Mouse (Mus musculus) cerebellum, adult 9-11 months (tissue): ENCODE data around the gene Zfp787.
"Not testable (repeated sequence)": the region's sequence is repeated elsewhere in the genome, so short reads cannot be mapped to it uniquely, and the experiment has no call there.

ENCODE experiments used
- DNase-seq: peaks from one replicate; pipeline ENCODE4 v3.0.0; 2022

Gene Zfp787

GRCm38 (mm10) chr7:6155901-6156411 lies at the start of gene Zfp787:
Zfp787 (minus strand) TSS chr7:6155997.
- peak; percentile 98 for DNase-seq

DNA sequence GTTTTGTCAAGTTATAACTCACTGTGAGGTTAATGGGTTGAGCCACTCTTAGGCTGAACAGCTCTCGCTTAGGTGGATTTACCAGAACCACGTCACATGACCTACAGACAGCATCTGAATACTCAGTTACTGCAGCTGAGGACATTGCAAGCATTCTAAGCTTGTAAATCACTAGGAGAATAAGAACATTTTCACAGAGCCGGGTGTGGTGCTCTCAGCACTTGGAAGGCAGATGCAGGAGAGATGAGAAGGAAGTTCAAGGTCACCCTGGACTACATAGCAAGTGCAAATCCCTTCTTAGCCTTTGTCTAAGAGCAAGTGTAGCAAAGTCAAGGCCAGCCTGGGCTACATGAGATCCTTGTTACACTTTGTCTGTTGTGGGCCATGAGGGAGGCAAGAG lies 48.4 kb upstream of the Zfp787 start:
- no peak for DNase-seq

DNA sequence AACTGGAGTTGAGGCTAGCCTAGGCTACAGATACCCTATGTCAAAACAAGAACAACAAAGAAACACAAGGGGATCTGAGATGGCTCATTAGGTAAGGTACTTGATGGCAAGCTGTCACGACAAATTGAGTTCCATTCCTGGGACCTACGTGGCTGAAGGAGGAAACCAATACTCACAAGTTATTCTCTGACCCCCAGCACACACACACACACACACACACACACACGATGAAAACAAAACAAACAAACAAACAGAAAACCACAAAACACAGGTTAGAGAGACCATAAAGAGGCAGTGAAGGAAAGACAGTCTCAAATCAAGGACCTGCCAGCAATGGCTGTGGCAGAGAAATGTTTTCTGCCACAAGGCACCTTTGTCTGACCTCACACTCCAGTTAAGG lies 41.0 kb upstream of the Zfp787 start, which contains the start of gene Galp:
Gene Galp, plus strand, starts transcription at position 301 of the 400 bp plus-strand sequence.
- no peak for DNase-seq

DNA sequence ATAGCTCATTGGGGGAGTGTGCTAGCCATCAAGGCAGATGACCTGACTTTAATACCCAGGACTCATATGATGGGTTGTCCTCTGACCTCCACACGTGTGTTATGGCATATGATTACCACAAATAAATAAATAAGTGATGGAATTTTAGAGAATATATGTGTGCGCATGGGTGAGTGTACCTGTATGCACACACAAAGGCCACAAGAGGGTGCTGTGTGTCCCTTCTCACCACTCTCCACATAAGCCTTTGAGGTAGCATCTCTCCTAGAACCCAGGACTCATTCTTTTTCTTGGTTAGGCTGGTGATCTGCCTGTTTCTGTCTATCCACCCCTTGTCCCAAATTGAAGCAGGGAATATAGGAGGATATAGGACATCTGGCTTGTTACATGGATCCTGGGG lies 40.0 kb upstream of the Zfp787 start:
- DNase-seq: no peak

DNA sequence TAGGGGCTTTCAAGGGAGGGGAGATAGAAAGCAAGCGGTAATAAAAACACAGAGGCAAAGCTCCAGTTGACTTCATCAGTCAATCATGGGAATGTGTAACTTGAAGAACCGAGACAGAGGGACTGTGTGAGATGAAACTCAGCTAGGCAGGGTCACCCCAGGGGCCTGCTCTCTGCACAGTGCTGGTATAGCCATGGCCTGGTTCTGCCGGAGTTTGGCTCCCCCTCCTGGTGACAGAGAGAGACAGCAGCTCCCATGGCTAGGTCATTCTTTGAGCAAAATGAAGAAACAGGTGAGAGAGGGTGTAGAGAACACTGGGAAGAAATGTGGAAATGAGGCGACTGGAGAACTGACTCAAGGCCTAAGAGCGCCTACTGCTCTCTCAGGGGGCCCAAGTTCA lies 38.3 kb upstream of the Zfp787 start:
- peak; percentile 63 for DNase-seq

- peak; percentile 72 for DNase-seq
Observed at GRCm38 (mm10) chr7:6191376-6191775, 35.6 kb upstream of the Zfp787 start.

GRCm38 (mm10) chr7:6189542-6189941 lies 33.7 kb upstream of the Zfp787 start:
- DNase-seq: peak; percentile 69

DNA sequence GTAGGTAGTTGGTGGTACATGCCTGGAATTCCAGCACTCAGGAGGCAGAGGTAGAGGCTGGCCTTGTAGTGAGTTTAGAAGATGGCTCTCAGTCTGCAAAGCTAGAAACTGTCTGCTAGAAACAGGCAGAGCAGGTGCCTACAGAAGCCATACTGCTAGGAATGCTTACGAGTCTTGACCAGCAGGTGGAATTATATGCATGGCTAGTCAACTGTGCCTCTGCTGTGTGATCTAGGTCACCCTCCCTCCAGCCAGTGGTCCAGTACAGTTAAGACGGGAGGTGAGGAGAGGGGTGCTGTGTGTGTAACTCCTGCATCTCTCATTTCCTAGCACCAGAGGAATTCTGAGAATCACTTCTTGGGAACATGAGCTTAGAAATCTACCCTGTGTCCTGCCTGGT lies 31.0 kb upstream of the Zfp787 start:
- DNase-seq: peak; percentile 28

- peak; percentile 13 for DNase-seq
Observed at GRCm38 (mm10) chr7:6186176-6186575, 30.4 kb upstream of the Zfp787 start.

DNA sequence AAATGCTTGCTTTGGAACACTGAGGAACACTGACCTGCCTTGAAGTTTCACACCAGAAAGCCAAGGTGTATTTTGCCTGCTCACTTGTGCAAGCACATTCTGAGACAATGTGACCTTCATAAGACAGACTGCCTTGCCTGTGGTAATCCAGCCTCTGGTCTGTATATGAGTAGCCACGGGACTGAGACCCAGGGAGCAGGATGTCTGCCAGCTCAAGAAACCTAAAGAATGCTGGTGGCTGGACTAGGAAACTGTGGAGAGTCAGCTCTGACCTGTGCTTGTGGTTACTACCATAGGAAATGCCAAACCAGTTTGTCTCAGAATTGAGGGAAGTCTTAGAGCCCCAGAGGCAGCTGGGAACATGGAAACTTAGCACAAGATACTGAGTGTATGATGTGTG lies 29.6 kb upstream of the Zfp787 start:
- peak; percentile 24 for DNase-seq

DNA sequence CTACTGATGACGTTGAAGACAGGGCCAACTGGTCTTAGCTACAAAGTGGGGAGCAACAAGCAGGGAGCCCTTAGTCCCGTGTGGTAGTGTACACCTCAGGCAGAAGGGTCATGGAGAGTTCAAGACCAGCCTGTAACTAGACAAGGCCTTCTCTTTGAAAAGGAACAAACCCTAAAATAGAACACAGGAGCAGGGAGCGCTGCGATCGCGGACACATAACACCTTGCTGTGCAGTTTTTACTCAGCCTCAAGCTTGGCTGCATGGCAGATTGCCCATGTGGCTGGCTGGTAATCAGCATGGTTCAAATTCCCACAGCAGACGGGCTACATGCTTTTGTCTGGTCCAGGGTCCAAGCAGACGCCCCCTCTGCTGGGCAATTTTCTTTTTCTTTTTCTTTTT lies 28.7 kb upstream of the Zfp787 start:
- DNase-seq: peak; percentile 73

- peak; percentile 89 for DNase-seq
Observed at GRCm38 (mm10) chr7:6183802-6184201, 28.0 kb upstream of the Zfp787 start.

DNA sequence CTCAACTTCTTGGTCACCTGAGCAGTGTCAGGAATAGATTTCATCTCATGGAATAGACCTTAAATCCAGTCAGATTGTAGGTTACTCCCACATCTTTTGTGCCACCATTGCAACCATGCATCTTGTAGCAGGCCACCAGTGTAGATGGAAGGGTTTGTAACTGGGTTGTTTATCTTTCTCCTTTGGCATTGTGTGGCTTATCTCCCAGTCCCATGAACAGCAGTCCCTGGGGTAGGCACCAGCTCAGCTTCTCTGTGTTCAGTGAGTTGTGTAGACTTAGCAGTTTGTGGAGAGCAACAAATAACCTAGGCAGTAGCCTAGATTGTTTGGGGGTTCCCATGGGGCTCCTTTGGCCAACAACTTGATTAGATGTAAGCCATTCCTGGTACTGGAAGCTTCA lies 27.1 kb upstream of the Zfp787 start:
- DNase-seq: no peak

DNA sequence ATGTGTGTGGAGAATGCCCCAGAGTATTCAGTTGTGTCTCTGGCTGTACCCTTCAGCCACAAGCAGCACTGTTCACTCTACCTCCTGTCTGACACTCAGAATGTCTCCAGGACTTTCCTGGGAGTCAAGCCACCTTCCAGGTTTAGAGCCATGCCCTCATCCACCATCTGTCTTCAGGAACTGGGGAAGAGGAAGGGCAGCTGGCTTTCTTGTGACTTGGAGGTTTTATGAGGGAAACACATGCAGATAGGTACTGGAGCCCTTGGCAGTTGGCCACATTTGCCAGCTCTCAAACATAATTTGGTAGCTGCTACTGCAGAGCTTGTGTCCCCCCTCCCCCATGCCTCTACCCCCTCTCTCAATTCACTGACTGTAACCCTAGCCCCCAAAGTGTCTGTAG lies 23.2 kb upstream of the Zfp787 start:
- DNase-seq: peak; percentile 88

- not testable (repeated sequence) for DNase-seq
Observed at GRCm38 (mm10) chr7:6174365-6174987, 18.7 kb upstream of the Zfp787 start.

DNA sequence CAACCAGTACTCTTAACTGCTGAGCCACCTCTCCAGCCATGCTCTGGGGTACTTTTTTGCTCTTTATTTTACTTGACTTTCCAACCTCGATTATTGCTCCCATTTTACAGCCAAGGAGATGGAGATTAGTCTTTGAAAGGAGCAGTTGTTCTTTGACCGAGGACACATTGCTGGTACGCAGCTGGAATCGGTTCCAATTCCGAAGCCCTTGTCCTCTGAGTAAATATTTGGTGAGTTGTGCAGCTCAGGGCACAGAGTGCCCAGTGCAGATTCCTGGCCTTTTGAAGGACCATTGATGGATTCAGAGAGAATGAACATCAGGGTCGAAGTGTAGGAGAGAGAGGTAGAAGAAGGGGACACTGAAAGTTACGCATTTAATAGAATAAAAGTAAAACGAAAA lies 18.1 kb upstream of the Zfp787 start:
- DNase-seq: no peak

DNA sequence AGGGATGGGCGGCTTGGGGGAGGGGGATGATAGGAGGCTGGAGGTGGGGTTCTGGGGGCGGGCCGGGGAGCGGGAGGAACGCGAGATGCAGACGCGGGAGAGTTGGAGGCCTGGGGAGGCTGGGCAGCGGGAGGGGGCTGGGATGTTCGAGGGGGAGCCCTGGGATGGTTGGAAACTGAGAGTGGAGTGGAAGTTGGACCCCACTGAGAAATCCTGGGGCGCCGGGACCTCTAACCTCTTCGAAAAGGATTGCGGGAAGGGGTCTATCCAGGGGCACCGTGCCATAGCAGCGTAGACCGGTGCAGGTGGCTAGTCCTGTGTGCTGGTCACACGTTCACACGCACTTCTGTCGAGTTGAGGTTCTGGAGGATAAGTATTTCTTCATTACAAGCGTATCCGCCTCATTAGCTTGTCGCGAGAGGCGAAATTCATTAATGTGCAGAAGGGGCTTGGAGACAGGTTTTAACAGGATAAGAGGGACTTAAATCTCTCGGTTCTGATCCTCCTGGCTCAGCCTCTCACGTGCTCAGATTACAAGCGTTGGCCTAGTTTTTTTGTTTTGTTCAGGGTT lies 17.0 kb upstream of the Zfp787 start:
- peak; percentile 86 for DNase-seq

DNA sequence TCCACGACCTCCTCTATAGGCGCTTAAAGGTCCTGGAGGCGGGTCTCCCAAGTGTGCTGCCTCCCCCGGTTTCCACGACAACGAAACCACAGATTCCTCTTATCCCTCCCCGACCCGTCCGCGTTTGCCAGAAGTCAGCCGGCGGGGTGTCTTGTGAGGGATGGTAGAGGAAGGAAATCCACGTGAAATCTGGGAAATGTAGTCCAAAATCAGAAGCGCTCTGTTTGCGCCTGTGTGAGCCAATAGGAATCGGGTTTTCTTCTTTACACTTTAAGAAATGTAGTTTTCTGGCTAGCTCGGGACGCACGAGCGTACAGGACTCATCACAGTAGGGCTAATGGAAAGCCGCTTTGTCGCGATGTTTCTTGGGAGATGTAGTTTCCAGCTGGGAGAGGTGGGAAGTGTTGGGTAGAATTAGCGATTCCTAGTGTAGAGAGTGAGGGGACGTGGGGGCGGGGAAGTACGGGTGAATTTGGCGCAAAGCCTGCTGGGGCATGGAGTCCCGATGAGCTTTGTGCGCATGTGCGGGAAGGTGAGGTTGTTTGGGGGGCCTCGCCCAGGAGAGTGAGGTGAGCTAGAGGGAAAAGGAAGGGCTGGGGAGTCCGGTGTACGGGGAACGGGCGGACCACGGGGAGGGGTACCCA lies 16.3 kb upstream of the Zfp787 start, which contains the start of gene Zfp444:
Gene Zfp444, plus strand, starts transcription at position 221 of the 644 bp plus-strand sequence.
- DNase-seq: peak; percentile 99

GRCm38 (mm10) chr7:6171444-6172005 lies 15.7 kb upstream of the Zfp787 start:
- DNase-seq: peak; percentile 80

DNA sequence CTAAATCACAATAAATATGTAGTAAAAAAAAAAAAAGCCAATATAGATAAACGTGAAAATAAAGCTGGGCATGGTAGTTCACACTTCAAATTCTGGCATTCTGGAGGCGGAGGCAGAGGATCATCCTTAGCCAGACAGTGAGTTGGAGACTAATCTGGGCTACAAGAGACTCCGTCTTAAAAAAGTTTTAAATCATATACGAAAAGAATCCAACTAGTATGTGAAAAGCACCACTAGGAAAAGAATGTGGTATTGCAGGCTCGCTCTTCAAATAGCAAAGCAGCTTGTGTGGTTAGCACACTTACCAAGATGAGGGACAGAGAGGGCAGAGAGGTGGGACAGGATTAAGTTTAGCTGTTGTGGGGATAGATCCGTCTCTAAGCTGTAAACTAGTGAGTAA lies 15.1 kb upstream of the Zfp787 start:
- DNase-seq: no peak

- DNase-seq: no peak
Observed at GRCm38 (mm10) chr7:6170391-6170790, 14.6 kb upstream of the Zfp787 start.

DNA sequence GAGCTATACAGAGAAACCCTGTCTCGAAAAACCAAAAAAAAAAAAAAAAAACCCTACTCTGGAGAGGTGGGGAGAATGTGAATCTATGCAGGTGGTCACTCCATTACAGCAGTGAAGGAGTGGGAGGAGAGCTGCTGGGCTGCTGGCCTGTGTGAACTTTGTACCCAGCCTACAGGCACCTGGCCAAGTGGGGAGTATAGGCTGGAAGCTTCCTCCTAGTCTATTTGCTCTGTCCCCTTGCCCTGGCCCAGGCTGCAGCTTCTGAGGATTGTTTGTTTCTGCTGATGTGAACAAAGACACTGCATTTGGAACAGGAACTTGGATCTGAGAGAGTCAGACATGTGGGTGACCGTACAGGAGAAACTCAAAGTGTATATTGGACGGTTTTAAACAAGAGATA lies 13.6 kb upstream of the Zfp787 start:
- no peak for DNase-seq

DNA sequence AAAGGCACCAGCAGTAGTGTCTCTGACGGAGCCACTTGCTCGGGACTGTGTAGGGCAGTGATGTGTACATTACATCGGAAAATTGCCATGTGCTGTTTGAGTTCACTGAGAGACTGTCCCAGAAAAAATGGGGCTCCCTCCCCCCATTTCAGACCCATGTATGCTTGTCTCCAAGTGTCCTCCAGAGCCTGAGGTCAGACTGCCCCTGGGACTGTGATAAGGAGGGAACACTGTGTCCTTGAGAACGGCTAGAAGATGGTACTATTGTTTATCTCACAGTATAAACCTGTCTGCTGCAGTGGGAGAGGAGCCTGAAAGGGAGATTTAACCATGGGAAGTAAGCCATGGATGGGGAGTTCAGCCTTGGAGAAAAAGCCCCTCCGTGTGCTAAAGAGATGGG lies 8.9 kb upstream of the Zfp787 start:
- no peak for DNase-seq

DNA sequence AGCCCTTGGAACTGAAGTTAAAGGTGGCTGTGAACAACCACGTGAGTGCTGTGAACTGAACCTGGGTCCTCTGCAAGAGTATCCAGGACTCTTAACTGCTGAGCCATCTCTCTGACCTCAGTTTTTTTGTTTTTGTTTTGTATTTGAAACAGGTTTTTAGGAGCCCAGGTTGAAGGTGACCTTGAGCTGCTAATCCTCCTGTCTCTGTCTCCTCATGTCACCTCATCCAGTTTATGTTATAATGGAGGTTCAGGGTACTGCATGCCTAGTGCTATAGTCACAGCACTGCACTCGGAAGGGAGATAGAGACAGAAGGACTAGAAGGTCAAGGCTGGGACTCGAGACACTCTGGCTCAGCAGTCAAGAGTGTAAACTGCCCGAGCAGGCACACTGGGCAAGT lies 6.4 kb upstream of the Zfp787 start:
- peak; percentile 2 for DNase-seq
